Mouse (Mus musculus): ENCODE measurements around the gene A630001G21Rik.

DNA sequence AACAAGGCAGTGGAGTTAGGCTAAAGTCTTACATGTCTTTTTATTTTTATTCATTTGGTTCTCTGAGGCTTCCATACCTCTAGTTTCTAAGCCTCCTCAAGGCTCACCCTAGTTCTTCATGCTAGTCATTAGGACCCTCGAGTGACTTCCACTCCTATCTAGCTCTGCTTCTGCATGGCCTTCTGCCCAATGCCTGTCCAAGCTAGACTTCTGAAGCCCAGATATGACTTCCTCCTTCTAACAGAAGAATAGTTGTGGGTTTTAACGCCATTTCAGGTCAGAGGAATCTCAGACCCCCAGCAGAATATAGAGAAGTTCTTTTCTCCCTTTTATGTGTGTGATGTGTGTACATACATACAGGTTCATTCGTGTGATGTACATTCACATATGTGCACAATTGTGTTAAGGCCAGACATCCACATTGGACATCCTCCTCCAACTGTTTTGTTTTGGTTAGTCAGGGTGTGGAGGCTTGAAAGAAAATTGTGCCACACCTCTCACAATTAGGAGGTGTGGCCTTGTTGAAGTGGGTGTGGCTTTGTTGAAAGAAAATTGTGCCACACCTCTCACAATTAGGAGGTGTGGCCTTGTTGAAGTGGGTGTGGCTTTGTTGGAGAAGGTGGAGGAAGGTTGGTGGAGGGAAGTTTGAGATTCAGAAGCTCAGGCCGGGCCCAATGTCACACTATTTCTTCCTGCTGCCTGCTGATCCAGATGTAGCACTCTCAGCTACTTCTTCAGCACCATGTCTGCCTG lies 1.2 kb upstream of the A630001G21Rik start:
- TF ChIP-seq CTCF (IDR thresholded peaks at IDR 0.05; ENCODE audit: low read depth), result no peak
- no peak for TF ChIP-seq EP300 (IDR thresholded peaks at IDR 0.05; ENCODE audit: low read depth)
